Mouse (Mus musculus) retina, embryonic 14.5 days (tissue): Measurements from ENCODE around the gene Epha1.

Experiments used
- DNase-seq: peaks from one replicate; pipeline ENCODE4 v3.0.0-alpha.2; 2015; ENCODE audit warnings: low spot score

Gene Epha1

DNA sequence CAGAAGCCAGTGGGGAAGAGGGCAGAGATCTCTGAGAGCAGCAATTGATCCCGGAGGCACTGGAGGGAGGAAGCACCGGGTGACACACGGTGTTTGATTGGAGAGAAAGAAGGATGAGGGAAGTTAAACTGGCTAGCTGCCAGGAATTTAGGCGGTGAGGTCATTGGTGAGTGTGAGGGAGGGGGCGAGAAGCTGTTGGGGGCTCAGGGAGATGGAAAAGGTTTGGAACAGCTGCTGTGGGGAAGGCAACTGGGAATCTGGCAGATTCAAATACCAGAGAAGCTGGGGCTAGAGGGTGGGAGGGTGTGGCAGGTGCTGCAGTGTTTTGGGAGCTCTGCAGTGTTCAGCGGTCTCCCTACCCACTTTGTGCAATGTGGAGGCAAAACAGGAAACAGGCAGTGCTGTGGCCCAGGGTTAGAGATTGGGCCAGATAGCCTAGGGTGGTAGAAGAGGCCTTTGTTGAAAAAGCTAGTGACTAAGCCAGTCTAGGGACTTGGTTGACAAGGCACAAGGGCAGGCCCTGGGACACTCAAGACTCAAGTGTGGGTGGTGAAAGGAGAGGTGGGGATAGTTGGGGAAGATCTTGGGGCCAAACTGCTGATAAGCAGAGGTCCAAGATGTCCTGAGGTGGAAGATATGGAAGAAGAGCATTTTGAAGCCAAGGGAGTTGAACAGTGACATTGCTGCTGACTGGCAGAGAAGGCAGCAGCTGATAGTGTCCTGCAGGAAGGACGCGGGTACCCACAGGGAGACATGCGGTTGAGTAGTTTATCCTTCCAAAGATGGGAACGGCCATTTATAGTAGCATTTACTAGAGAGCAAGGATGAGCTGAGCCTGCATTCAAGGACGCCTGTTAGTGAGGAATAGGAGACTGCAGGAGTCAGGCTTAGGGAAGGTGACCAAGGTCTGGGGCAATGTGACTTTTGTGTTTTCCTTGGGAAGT is 18.7 kb downstream of the Epha1 start:
- no peak for DNase-seq

DNA sequence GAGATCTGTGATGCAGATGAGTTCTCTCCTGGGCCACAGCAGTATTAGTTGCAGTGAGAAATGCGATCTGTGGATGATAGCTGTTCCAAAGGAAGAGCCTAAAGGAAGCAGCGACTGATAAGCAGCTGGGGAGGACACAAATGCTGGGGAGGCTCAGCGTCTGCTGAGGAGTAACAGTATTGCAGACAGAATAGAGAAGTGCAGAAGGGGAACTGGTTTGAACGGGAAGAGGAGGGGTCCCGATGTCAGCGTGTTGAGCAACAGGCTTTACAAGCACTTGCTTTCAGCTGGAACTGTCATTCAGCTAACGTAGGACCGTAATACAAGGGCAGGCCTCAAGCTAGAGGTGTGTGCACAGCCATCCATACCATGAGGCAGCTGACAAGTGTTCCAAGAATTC is 19.9 kb downstream of the Epha1 start:
- DNase-seq, result no peak

DNA sequence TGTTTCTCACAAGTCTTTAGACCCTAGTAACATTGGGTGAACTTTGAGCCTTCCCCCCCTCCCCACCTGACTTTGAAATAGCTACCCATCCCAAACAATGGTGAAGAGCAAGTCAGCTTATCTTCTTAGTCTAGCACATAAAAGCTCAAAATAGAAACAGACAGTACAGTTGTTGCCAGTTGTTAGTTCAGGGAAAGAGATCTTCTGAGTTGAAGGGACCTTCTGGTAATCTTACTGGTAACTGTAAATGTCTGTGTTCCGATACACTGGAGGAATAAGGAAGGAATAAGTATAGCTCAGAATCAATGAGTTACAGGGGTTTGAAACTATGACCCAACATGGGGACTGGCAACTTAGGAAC is 20.6 kb downstream of the Epha1 start:
- no peak for DNase-seq

DNA sequence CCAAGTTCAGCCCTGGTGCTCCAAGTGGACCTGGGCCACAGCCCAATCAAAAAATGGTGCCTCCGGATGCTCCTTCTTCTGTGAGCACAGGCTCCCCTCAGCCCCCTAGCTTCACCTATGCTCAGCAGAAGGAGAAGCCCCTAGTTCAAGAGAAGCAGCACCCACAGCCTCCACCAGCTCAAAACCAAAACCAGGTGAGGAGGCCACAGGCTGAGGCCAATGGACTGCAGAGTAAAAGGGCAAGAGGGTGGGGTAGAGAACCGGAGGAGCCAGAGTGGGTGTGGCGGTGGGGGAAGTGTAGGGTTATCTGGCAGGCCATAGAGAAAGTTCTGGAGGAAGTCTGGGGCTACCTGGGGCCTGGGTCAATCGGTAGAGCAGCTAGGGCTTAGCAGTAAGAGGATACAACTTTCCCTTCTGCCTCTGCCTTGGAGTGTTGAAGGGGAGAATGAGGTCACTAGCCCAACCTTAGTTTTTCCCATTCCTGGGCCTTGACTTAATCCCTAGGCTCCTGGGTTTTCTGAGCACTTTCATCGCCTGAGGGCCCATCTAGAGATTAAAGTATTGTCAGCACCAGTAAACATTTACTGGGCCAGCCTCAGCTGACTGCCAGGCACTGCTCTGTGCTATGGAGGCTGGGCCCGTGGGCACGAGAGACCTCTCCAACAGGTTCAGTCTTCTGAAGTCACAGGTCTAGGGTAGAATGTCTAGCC is 21.1 kb downstream of the Epha1 start:
- DNase-seq, result no peak

DNA sequence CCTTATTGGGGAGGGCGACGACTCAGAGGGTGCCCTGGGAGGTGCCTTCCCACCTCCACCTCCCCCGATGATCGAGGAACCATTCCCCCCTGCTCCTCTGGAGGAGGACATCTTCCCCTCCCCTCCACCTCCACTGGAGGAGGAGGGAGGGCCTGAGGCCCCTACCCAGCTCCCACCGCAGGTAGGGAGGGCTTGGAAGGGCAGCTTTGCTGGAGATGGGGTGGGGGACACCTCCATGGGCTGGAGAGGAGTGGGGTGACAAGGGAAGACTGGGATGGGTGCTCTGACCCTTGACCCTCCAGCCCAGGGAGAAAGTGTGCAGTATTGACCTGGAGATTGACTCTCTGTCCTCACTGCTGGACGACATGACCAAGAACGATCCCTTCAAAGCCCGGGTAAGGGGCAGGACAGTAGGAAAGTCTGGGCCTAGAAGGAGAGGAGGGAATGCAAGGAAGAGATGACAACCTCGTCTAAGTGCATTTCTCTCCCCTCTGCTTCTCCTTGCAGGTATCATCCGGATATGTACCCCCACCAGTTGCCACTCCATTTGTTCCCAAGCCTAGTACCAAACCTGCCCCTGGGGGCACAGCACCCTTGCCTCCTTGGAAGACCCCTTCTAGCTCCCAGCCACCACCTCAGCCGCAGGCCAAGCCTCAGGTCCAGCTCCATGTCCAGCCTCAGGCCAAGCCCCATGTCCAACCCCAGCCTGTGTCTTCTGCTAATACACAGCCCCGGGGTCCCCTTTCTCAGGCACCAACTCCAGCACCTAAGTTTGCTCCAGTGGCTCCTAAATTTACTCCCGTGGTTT is 21.9 kb downstream of the Epha1 start:
- no peak for DNase-seq

DNA sequence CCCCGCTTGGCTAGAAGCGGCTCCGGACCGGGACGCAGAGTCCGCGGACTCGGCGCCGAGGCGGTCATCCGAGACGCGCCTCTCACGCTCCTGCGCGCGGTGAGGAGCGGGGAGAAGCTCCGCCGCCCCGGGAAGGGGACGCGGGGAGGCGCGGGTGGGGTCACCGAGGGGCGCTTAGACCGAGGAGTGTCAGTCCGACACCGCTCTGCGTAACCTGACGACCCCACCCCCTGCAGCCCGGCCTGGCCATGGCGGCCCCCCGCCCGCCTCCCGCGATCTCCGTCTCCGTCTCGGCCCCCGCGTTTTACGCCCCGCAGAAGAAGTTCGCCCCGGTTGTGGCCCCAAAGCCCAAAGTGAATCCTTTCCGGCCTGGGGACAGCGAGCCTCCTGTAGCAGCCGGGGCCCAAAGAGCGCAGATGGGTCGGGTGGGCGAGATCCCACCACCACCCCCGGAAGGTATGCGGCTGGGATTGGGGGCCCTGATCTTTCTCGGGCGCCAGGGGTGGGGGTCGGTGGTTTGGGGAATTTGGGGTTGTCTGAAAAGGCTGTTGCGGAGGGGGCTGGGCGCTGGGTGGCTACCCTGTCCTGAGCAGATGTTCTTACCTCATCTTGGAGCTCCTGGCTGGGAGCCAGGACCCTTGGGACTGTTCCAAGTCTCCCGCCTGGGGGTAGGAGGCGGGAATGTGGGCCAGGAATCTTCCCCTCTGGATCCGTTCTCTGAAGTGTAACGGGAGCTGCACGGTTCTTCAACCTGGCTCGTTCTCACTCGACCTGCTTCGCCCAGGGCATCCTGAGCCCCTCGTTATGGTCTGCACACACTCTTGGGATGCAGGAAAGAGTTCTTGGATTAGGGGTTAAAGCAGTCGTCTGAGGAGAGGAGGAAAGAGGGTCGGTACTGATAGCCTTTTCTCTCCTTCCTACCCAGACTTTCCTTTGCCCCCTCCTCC is 22.8 kb downstream of the Epha1 start:
- peak; percentile 69 for DNase-seq

DNA sequence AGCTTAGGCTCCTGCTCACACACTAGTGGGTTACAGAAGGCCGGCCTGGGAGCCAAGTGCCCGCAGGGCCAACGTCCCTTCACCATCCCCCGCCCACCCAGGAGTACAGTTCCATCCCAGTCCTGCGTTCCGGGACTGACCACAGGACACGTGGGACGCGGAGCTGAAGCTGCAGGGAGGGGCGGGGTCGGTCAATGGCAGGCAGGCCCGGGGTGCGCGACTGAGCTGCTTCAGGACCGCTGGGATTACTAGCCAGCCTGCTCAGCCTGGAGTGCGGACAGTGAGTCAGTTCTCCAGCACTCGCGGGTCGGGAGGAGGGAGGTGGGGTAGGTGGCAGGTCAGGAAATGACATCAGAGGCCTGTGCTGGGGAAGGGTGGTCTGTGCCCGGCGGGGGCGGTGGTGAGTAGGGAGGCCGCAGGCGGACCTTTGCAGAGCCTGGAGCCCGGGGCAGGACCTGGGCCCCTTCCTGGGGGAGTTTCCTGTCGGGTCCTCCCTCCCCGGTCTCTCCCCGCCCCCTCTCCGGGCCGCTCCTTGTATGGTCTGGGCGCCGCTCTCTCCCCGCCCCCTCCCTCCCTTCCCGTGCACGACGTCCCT is 23.5 kb downstream of the Epha1 start, which contains the start of gene Zyx:
Gene Zyx, plus strand, starts transcription at position 205 of the 595 bp plus-strand sequence.
- peak; percentile 90 for DNase-seq

DNA sequence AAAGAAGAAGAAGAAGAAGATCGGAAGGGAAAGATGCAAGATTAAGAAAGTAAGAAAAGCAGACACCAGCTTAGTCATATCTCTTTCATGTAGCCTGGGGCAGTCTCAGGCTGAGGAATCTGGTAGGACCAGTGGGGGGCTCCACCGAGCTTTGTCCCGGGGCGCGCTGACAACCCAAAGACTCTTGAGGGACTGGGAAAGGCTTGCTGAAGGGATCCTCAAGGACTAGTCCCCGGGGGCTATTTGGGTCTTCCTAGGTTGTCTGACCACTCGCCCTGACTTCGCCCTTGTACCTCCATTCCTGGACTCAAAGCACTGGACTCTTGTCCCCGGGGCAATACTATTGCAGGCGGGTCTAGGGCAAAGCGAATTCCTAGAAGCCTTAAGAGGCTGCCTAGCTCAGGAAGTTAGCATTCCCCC is 24.1 kb downstream of the Epha1 start:
- DNase-seq, result peak; percentile 77

DNA sequence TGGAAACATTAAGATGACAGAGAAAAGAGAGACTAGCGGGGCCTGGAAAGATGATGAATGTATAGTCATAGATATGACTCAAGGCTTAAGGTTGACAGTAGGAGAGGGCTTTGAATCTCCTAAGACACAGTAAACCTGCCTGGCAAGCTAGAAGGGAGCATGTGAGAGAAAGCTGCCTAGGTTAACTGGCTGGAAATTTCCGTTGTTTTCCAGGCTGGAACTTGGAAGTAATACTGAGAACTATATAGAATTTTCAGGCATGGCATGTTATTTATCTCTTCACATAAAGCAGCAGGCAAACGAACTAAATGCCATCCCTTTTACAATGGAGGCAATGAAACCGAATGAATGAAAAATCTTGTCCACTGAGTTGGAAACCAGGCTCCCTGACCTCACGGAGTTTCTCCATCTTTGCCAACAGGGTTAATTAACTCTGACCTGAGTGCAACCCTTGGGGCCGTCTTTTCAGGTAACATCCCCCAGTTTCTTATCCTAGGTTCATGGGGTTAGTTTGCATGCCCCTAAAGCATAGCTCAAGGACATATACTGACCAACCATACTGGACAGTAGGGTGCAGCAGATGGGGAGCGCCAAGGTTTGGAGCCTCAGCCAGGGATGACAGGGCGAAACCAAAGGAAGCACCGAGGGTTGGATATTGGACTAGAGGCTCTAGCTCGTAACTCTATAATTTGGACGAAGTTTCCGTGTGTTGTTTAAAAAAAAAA is 24.6 kb downstream of the Epha1 start:
- no peak for DNase-seq

DNA sequence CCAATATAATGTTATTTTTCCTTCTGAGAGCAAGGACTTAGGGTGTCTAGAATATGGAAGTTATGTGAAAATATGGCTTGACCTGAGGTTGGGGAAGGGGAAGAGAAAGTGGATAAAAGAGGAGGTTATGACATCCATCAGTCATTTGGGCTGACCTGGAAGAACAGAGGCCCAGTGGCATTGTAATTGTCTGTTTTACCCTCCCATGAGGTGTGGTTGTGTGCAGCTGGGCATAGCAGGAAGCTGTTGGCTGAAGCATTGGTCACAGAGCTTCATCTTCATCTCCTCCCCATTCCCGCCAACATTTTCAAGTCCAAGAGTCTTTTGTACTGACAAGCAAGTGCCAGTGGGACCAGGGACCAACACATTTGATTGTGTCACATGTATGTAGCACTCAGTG is 28.8 kb downstream of the Epha1 start:
- DNase-seq, result no peak

DNA sequence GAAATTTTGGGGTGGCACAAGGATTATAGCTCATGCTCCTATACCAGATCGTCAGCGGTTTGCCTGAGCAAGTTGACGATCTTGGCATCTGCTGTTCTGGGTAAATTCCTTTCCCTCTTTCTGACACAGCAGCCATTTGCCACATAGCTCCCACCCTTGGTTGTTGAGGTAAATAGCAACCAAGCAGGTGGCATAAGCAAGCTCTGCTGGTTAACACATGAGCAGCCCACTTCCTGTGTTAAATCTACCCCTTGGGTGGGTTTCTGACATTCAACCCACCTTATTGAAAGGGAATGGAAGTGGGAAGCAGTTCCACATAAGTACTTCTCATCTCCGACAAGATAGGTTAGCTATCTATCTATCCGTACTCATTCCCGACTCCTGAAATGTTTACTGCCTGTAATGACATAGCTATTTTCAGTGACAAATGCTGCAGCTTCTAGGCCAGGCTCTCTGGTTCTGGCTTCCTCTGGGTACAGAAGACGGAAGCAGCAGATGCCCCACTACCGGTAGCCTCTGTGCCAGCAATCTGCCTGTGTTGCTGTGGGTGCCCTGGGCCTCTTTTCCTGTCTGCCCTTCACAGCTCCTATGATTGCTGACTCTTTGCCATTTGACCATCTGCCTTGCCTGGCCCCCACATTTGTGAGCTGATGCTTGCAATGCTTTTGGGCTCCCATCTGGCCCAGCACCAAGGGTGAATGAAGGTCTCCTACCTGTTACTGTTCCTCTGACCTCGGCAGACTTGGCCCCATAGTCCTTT is 29.5 kb downstream of the Epha1 start:
- no peak for DNase-seq

DNA sequence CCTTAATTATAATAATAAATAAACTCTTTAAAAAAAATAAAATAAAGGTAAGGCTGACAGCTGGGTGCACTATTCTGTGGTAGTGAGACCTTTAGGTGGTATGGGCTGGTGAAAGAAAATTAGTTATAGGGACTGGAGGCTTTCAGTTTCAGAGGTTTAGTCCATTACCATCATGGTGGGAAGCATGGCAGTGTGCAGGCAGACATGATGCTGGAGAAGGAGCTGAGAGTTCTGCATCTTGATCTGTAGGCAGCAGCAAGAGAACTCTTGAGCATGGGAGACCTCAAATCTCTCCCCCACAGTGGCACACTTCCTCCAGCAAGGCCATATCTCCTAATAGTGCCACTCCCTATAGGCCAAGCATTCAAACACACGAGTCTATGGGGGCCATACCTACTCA is 30.9 kb downstream of the Epha1 start:
- DNase-seq, result no peak

DNA sequence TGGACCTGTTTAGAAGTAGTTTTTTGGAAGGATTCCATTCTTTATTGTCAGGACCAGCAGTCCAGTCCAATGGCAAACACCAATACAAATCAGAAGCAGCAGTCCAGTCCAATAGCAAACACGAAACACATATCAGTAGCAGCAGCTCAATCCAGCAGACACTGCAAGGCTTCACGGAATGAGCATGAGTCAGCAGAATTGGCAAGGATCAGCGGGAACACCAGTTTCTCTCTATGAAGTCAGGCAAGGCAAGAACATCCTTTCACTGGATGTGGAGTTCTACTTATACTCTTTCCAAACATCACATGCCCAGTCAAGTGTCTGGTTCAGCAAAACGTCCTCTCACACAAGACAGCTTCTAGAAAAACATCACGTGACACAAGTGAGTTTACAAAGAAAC is 33.1 kb downstream of the Epha1 start:
- no peak for DNase-seq

DNA sequence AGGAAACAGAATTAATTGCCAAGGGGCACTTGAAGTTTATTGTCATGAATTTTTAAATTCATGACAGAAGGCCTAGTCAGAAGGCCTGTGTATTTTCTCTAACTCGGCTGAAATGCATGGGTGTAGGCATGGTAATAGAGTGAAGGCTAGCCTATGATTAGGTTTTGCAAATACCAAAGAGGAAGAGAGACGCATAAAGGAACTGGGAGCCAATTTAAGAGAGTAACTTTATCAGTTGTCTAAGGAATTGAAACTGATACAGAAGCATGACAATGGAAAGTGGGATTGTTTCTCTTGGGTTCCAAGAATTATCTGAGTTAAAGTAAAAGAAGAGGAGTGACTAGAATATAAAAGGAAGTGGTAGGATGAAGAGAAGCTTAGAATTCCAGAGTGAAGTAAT is 33.9 kb downstream of the Epha1 start:
- no peak for DNase-seq

DNA sequence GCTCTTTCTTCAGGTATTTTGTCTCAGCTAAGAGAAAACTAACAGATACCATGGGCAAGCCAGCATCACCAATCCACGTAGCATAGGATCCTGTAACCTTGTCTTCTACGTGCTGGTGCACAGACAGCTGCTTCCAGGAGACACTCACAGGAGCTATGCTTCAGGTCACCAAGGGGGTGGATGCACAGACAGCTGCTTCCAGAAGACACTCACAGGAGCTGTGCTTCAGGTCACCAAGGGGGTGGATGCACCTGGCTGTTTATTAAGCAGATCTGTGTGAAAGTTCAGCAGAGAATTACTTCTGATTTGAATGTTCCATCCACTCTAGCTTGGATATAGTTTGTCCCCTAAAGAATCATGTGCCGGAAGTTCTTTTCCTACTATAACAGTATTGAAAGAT is 42.1 kb downstream of the Epha1 start:
- DNase-seq, result no peak

DNA sequence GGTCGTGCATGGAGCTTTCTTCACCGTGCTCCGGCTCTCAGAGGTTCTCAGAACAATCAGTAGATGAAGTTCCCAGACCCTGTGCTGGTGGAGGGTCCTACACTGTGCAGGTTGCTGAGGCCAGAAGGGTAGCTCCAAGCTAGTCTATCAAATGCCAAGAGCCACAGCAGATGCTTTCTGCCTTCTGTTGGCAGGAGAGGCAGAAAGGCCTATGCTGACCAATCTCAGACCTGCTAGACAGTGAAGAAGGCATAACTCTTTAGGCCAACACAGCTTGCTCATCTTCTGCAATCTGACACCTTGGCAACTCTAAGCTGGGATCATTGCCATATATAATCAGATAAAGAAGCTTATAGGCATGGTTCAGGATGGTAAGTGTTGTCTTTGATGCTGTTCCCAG is 42.9 kb downstream of the Epha1 start:
- DNase-seq, result no peak

DNA sequence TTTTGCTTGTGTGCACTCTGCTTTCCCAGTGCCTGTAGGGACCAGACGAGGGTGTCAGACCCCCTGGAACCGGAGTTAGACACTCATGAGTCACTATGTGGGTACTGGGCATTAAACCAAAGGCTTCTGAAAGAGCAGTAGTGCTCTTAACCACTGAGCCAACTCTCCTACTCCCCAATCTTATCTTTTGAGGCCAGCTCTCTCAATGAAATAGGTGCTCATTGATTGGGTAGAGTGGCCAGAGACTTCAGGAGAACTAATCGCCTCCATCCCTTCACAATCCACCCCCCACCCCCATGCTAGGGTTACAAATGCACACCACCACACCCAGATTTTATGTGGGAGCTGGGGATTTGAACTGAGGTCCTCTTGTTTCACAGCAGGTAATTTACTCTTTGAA is 44.3 kb downstream of the Epha1 start:
- DNase-seq, result no peak

DNA sequence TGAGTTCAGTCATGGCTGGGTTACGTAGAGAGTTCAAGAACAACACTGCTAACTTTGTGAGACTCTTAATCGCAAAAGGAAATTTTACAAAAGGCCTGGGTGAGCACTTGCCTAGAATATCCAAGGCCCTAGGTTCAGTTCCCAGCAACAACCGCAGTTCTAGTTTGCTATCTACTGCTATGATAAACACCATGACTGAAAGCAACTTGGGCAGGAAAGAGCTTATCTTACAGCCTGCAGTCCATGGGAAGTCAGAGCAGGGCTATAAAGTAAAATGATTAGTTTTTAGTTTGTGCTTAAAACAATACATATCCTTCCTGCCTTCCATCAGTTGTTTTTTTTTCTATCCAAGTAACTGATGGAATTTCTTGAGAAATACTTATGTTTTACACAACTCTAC is 46.6 kb downstream of the Epha1 start:
- no peak for DNase-seq

DNA sequence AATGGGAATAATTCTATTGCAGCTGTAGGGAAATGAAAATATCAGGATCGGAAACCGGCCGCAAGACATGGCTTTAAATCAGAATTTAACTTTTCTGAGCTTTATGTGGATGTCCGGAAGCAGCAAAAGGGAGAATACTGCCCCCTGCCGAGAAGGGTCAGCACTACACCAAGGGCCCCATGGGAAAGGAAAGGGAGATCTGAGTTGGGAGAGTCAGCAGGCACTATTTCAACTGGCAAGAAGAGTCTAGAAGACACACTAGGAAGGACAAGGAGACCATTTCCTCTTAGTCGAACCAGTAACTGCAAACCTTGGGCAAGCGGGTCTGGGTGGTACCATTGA is 47.8 kb downstream of the Epha1 start:
- DNase-seq, result peak; percentile 88
